Mouse (Mus musculus): ENCODE measurements around the gene Wnk4. TPM values are rescaled to one million over a fixed set of nuclear protein-coding genes. Genes with fewer than 3 reads are reported as not detected.

The Wnk4 gene
- polyA plus RNA-seq, 1 experiment: not detected

DNA sequence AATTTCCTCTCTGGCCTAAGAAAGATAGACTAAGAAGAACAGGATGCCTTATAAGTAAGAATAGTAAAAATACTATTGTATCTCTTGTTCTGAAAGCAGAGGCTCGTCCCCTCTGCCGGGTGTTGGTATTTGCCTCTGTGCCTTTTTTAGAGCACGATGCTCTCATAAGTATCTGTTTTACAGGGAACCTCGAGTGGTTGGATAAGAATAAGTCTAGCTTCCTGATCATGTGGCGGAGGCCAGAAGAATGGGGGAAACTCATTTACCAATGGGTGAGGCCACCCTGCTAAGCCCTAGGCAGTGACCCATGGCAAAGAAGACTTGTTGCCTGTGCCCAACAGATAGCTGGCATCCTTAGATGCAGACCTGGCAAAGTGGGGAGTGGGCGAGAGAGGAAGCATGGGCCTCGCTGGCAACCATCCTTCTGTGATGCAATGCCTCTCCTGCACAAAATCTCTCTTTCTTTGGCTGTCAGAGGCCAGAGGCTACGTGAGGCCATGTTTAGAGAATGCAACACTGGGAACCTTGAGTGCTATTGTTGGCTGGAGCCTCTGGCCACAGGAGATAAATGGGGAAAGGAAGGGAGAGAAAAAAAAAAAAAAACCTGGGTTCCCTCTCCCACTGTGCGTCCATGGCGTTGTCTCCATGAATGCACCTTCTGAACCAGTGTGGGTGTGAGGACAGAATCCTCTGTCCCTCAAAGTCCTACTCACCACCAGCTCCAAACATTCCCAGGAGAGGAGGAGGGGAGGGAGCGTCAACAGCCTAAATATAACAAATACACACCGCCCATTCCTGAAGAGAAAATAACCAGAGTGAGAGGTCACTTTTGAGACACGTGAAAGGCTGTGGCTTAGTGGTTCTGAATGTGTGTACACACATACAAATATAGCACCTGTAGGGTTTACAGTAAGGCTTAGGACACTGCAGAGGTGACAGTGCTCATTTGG, 4.3 kb upstream of the Wnk4 start:
- Histone ChIP-seq H3K27ac (replicated peaks; ENCODE audit: low read depth, low read length) (no peak overlapping the region), H3K4me1 (ENCODE audit: control insufficient read depth, insufficient read depth, insufficient read length, low read length) (peaks cover 9% of the 10 kb centered on the region; the same call in 1 of the 2 replicates), H3K4me3 (ENCODE audit: insufficient read depth, low read depth, low read length) (no peak overlapping the region)

DNA sequence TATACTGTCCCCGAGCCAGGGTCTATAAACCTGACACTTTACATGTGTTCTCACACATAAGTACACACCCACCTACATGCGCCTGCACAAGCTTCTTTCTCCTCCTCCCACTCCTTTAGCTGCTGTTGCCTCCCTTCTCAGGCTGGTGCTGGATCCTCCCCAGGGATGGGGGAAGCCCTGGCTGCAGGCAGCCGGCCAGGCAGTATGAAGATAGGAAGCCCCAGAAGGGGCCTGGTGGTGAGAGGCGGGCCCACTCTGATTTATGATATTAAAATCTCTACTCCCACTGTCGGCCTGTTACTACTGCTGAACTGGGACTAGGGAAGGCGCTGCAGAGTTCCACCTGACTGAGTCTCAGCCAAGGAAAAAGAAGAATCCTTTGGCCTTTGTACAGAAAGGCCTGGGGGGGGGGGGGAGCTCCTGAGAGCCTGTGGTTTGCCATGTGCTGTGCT, 1.1 kb upstream of the Wnk4 start:
- no peak overlapping the region for H3K4me3 ChIP-seq (ENCODE audit: insufficient read depth, low read depth, low read length)
- no peak overlapping the region for H3K27ac ChIP-seq (replicated peaks; ENCODE audit: low read depth, low read length)
- peaks cover 7% of the 10 kb centered on the region for H3K4me1 ChIP-seq (ENCODE audit: control insufficient read depth, insufficient read depth, insufficient read length, low read length)

DNA sequence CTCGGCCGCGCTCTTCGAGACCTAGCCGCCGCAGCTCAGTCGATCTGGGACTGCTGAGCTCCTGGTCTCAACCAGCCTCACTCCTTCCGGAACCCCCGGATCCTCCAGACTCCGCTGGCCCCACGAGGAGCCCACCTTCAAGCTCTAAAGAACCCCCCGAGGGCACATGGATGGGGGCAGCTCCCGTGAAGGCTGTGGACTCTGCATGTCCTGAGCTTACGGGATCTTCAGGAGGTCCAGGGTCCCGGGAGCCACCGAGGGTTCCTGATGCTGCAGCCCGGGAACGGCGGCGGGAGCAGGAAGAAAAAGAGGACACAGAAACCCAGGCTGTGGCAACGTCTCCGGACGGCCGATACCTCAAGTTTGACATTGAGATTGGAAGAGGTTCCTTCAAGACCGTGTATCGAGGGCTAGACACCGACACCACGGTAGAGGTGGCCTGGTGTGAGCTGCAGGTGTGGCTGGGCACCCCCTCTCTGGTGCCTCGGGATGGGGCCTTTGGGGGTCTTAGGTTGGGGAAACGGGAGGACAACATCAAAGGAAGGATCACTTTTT, 536 bp downstream of the Wnk4 start:
- Histone ChIP-seq H3K27ac (replicated peaks; ENCODE audit: low read depth, low read length) (no peak overlapping the region), H3K4me3 (ENCODE audit: insufficient read depth, low read depth, low read length) (peak overlapping the region; percentile 68), H3K4me1 (ENCODE audit: control insufficient read depth, insufficient read depth, insufficient read length, low read length) (peaks cover 7% of the 10 kb centered on the region)

- Histone ChIP-seq H3K27ac (replicated peaks; ENCODE audit: low read depth, low read length) (no peak overlapping the region), H3K4me1 (ENCODE audit: control insufficient read depth, insufficient read depth, insufficient read length, low read length) (peaks cover 7% of the 10 kb centered on the region), H3K4me3 (ENCODE audit: insufficient read depth, low read depth, low read length) (no peak overlapping the region)
Measured at GRCm38 (mm10) chr11:101262272-101262967, 2.1 kb downstream of the Wnk4 start.

GRCm38 (mm10) chr11:101263138-101263988, 3.0 kb downstream of the Wnk4 start:
- Histone ChIP-seq H3K27ac (replicated peaks; ENCODE audit: low read depth, low read length) (no peak overlapping the region), H3K4me3 (ENCODE audit: insufficient read depth, low read depth, low read length) (no peak overlapping the region), H3K4me1 (ENCODE audit: control insufficient read depth, insufficient read depth, insufficient read length, low read length) (peaks cover 7% of the 10 kb centered on the region)

DNA sequence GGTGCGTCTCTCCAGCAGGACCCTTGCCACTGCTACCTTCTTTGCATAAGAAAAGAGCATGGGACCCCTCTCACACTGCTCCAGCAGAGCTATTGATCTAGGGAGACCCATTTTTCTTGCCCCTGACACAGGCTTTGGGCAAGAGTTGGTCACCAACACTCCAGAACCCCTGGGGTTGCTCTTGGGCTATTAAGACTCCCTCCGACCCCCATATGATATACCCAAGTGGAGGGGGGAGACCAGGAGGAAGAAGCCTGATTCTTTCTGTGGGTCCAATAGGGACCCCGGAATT, 3.6 kb downstream of the Wnk4 start:
- H3K4me1 ChIP-seq (ENCODE audit: control insufficient read depth, insufficient read depth, insufficient read length, low read length): peaks cover 7% of the 10 kb centered on the region
- H3K27ac ChIP-seq (replicated peaks; ENCODE audit: low read depth, low read length): no peak overlapping the region
- H3K4me3 ChIP-seq (ENCODE audit: insufficient read depth, low read depth, low read length): no peak overlapping the region

GRCm38 (mm10) chr11:101264954-101265471, 4.6 kb downstream of the Wnk4 start:
- no peak overlapping the region for H3K27ac ChIP-seq (replicated peaks; ENCODE audit: low read depth, low read length)

DNA sequence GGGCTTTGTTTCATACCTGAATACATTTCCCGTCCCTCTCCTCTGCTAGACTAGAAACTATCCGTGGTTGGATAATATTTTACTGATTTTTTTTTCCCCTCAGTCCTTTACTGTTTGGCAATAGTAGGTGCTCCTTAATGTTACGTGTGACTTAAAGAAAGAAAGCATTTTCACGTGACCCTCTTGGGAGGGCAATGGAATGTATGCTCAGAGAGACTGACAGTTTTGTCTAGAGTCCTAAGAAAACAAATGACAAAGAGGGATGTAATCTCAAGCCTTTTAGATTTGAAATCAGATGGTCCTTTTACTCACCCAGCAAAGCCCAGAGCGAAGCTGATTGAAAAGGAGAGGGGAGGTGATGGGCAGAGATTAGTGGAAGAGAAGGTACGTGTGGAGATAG, 5.5 kb downstream of the Wnk4 start:
- Histone ChIP-seq H3K27ac (replicated peaks; ENCODE audit: low read depth, low read length) (no peak overlapping the region), H3K4me1 (ENCODE audit: control insufficient read depth, insufficient read depth, insufficient read length, low read length) (no peaks in the 10 kb centered on the region; the same call in none of the 2 replicates), H3K4me3 (ENCODE audit: insufficient read depth, low read depth, low read length) (no peak overlapping the region)

More at GRCm38 (mm10) chr11:101264954-101265471, 4.6 kb downstream of the Wnk4 start:
- Histone ChIP-seq H3K4me1 (ENCODE audit: control insufficient read depth, insufficient read depth, insufficient read length, low read length) (peaks cover 2% of the 10 kb centered on the region), H3K4me3 (ENCODE audit: insufficient read depth, low read depth, low read length) (no peak overlapping the region)

GRCm38 (mm10) chr11:101269577-101270116, 9.3 kb downstream of the Wnk4 start:
- Histone ChIP-seq H3K27ac (replicated peaks; ENCODE audit: low read depth, low read length) (no peak overlapping the region), H3K4me1 (ENCODE audit: control insufficient read depth, insufficient read depth, insufficient read length, low read length) (no peaks in the 10 kb centered on the region), H3K4me3 (ENCODE audit: insufficient read depth, low read depth, low read length) (no peak overlapping the region)

GRCm38 (mm10) chr11:101272446-101272845, 12.1 kb downstream of the Wnk4 start:
- H3K4me1 ChIP-seq (ENCODE audit: control insufficient read depth, insufficient read depth, insufficient read length, low read length): peaks cover 6% of the 10 kb centered on the region; the same call in 1 of the 2 replicates
- no peak overlapping the region for H3K4me3 ChIP-seq (ENCODE audit: insufficient read depth, low read depth, low read length)
- no peak overlapping the region for H3K27ac ChIP-seq (replicated peaks; ENCODE audit: low read depth, low read length)

- Histone ChIP-seq H3K27ac (replicated peaks; ENCODE audit: low read depth, low read length) (no peak overlapping the region), H3K4me3 (ENCODE audit: insufficient read depth, low read depth, low read length) (no peak overlapping the region), H3K4me1 (ENCODE audit: control insufficient read depth, insufficient read depth, insufficient read length, low read length) (peaks cover 17% of the 10 kb centered on the region)
Measured at GRCm38 (mm10) chr11:101275309-101275708, 14.9 kb downstream of the Wnk4 start.

DNA sequence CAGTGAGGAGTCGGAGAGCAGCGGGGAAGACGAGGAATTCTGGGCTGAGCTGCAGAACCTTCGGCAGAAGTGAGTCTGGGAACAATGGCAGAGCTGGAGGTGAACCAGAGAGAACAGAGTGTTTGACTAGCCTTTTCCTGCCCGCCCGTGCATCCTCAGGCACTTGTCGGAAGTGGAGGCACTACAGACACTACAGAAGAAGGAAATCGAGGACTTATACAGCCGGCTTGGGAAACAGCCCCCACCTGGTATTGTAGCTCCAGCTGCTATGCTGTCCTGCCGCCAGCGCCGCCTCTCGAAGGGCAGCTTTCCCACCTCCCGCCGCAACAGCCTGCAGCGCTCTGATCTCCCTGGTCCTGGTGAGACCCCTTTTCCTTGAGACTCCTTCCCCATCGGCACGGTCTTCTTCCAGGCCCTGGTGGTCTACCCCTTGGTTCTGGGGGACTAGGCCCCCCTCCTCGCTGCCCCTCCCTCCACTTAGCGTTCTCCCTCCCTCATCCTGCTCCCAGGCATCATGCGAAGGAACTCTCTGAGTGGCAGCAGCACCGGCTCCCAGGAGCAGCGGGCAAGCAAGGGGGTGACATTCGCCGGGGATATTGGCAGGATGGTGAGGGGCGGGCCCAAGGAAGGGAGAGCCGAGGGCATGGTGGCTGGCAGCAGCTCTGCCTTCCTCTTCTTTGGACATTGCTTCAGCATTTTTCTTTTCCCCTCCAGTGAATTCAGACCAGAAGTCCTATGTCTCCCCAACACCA, 16.1 kb downstream of the Wnk4 start:
- Histone ChIP-seq H3K4me3 (ENCODE audit: insufficient read depth, low read depth, low read length) (no peak overlapping the region), H3K27ac (replicated peaks; ENCODE audit: low read depth, low read length) (no peak overlapping the region), H3K4me1 (ENCODE audit: control insufficient read depth, insufficient read depth, insufficient read length, low read length) (peaks cover 17% of the 10 kb centered on the region)

DNA sequence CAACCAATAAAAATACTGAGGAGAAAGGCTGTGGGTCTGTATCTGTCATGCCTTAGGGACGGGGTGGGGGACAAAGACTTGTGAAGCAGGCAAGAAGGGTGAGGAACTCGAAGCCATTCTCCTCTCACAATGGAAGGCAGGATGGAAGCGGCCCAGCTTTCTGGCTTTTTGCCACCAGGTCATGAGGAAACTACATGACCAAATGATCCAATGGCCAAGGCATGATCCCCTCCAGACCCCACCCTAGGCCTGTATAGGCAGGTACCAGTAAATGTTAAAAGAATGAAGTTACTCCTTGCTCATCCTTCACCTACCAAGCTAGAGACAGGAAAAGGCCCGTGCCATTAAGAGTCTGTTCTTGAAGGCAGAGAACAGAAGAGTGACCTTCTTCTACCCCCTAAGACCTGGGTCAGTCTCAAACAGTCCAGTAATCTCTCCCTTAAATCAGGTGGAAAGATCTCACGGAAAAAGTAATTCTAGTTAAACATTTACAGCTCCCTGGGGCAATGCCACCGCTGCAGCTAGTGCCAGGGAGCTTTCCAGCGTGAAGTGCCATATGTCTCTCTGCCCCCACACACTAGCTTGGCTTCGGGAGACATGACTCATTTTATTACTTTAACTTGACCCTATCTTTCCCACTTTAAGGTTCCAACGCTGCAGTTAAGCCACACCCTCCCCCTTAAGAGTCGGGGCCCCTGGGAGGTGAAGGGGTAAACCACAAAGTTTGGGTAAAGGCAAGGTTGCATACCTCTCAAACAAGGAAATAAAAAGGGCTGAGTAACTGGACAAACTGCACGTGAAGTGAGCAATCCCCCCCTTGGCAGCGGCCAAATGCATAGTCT, 17.2 kb downstream of the Wnk4 start:
- no peak overlapping the region for H3K27ac ChIP-seq (replicated peaks; ENCODE audit: low read depth, low read length)
- peaks cover 17% of the 10 kb centered on the region for H3K4me1 ChIP-seq (ENCODE audit: control insufficient read depth, insufficient read depth, insufficient read length, low read length)
- H3K4me3 ChIP-seq (ENCODE audit: insufficient read depth, low read depth, low read length): peak overlapping the region; percentile 78
